Mouse (Mus musculus): ENCODE results near the gene Il6ra. TPM values are rescaled to one million over a fixed set of nuclear protein-coding genes. Genes with fewer than 3 reads are reported as not detected.

Gene Il6ra
- polyA plus RNA-seq, 1 experiment: 0.02 TPM

DNA sequence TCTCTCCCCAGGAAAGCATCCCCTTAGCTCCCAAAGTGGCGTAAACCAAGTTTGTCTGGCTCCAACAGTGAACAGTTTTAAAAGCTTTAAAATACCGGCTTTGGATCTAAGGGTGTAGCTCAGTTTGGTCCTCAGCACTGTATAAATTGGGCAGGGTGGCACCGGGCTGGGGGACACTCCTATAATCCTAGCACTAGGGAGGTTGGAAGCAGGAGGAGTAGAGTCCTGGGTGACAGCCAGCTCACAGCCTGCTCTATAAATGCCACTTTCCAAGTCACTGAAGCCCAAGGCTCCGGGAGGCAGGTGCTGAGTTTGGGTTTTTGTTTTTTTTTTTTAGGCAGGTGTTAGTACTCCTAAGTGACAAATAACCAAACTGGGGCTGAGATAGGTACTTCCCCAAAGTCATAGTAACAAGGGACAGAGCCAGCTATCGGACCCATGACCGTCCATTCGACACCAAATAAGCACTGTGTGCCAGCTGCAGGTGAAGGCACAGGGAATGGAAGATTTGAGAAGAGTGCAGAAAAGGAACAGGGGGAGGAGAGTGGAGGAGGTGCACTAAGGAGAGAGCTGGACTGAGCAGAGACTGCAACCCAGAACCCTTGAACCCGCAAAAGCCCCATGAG lies 30.3 kb downstream of the Il6ra start:
- Histone ChIP-seq H3K4me3 (replicated peaks) (no peak overlapping the region), H3K9me3 (ENCODE audit: control insufficient read depth, low read length) (no peaks in the 10 kb centered on the region), H3K4me1 (ENCODE audit: control insufficient read depth) (peaks cover 78% of the 10 kb centered on the region), H3K36me3 (ENCODE audit: control insufficient read depth) (peaks cover 32% of the 10 kb centered on the region), H3K27me3 (ENCODE audit: control insufficient read depth) (no peaks in the 10 kb centered on the region)
- TF ChIP-seq GATA1 (IDR thresholded peaks at IDR 0.05; ENCODE audit: low read length) (no peak), TAL1 (IDR thresholded peaks at IDR 0.05; ENCODE audit: low read length) (no peak)

- Histone ChIP-seq H3K27me3 (ENCODE audit: control insufficient read depth) (no peaks in the 10 kb centered on the region), H3K36me3 (ENCODE audit: control insufficient read depth) (peaks cover 35% of the 10 kb centered on the region), H3K9me3 (ENCODE audit: control insufficient read depth, low read length) (no peaks in the 10 kb centered on the region), H3K4me3 (replicated peaks) (no peak overlapping the region), H3K4me1 (ENCODE audit: control insufficient read depth) (peaks cover 78% of the 10 kb centered on the region)
- TF ChIP-seq TAL1 (IDR thresholded peaks at IDR 0.05; ENCODE audit: low read length) (no peak), GATA1 (IDR thresholded peaks at IDR 0.05; ENCODE audit: low read length) (no peak)
Measured at GRCm38 (mm10) chr3:89880036-89880851, 32.8 kb downstream of the Il6ra start.

GRCm38 (mm10) chr3:89879326-89879725 lies 33.7 kb downstream of the Il6ra start:
- Histone ChIP-seq H3K36me3 (ENCODE audit: control insufficient read depth) (peaks cover 40% of the 10 kb centered on the region), H3K27me3 (ENCODE audit: control insufficient read depth) (no peaks in the 10 kb centered on the region), H3K9me3 (ENCODE audit: control insufficient read depth, low read length) (no peaks in the 10 kb centered on the region), H3K4me1 (ENCODE audit: control insufficient read depth) (peaks cover 83% of the 10 kb centered on the region), H3K4me3 (replicated peaks) (no peak overlapping the region)
- TF ChIP-seq GATA1 (IDR thresholded peaks at IDR 0.05; ENCODE audit: low read length): no peak
- TF ChIP-seq TAL1 (IDR thresholded peaks at IDR 0.05; ENCODE audit: low read length): no peak

DNA sequence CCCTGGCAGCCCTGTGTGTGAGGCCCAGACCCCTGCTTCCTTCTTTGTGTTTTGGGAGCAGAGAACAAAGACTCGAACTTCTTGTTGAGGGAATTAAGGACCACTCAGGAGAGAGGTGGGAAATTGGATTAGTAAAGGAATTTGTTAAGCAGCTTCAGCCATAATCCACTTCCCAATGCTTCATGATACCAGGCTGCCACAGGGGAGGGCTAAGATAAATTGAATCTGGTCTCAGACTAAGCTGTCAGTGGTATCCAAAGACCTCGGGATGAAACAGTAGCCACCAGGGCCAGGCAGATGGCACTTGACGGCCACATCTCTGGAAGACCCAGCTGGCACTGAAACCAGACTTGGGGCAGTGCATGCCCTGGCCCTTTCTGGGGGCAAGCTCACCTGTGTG lies 34.5 kb downstream of the Il6ra start:
- Histone ChIP-seq H3K4me1 (ENCODE audit: control insufficient read depth) (peaks cover 83% of the 10 kb centered on the region), H3K36me3 (ENCODE audit: control insufficient read depth) (peaks cover 40% of the 10 kb centered on the region), H3K4me3 (replicated peaks) (no peak overlapping the region), H3K9me3 (ENCODE audit: control insufficient read depth, low read length) (no peaks in the 10 kb centered on the region), H3K27me3 (ENCODE audit: control insufficient read depth) (no peaks in the 10 kb centered on the region)
- TF ChIP-seq GATA1 (IDR thresholded peaks at IDR 0.05; ENCODE audit: low read length): no peak
- no peak for TF ChIP-seq TAL1 (IDR thresholded peaks at IDR 0.05; ENCODE audit: low read length)

- no peak for TF ChIP-seq TAL1 (IDR thresholded peaks at IDR 0.05; ENCODE audit: low read length)
- TF ChIP-seq GATA1 (IDR thresholded peaks at IDR 0.05; ENCODE audit: low read length): no peak
- H3K9me3 ChIP-seq (ENCODE audit: control insufficient read depth, low read length): peaks cover 8% of the 10 kb centered on the region
- H3K4me3 ChIP-seq (replicated peaks): no peak overlapping the region
- peaks cover 82% of the 10 kb centered on the region for H3K4me1 ChIP-seq (ENCODE audit: control insufficient read depth)
- no peaks in the 10 kb centered on the region for H3K27me3 ChIP-seq (ENCODE audit: control insufficient read depth)
- H3K36me3 ChIP-seq (ENCODE audit: control insufficient read depth): peaks cover 51% of the 10 kb centered on the region
Measured at GRCm38 (mm10) chr3:89877129-89877528, 35.9 kb downstream of the Il6ra start.

- H3K4me3 ChIP-seq (replicated peaks): no peak overlapping the region
- H3K9me3 ChIP-seq (ENCODE audit: control insufficient read depth, low read length): peaks cover 8% of the 10 kb centered on the region
- no peaks in the 10 kb centered on the region for H3K27me3 ChIP-seq (ENCODE audit: control insufficient read depth)
- TF ChIP-seq TAL1 (IDR thresholded peaks at IDR 0.05; ENCODE audit: low read length) (no peak), GATA1 (IDR thresholded peaks at IDR 0.05; ENCODE audit: low read length) (no peak)
- H3K4me1 ChIP-seq (ENCODE audit: control insufficient read depth): peaks cover 87% of the 10 kb centered on the region
- H3K36me3 ChIP-seq (ENCODE audit: control insufficient read depth): peaks cover 51% of the 10 kb centered on the region
Measured at GRCm38 (mm10) chr3:89876469-89876868, 36.5 kb downstream of the Il6ra start.

GRCm38 (mm10) chr3:89875781-89876180 lies 37.2 kb downstream of the Il6ra start:
- H3K27me3 ChIP-seq (ENCODE audit: control insufficient read depth): no peaks in the 10 kb centered on the region
- H3K36me3 ChIP-seq (ENCODE audit: control insufficient read depth): peaks cover 48% of the 10 kb centered on the region
- TF ChIP-seq GATA1 (IDR thresholded peaks at IDR 0.05; ENCODE audit: low read length): no peak
- no peak for TF ChIP-seq TAL1 (IDR thresholded peaks at IDR 0.05; ENCODE audit: low read length)
- H3K4me1 ChIP-seq (ENCODE audit: control insufficient read depth): peaks cover 87% of the 10 kb centered on the region
- no peak overlapping the region for H3K4me3 ChIP-seq (replicated peaks)
- peaks cover 8% of the 10 kb centered on the region for H3K9me3 ChIP-seq (ENCODE audit: control insufficient read depth, low read length)

GRCm38 (mm10) chr3:89875021-89875420 lies 38.0 kb downstream of the Il6ra start:
- H3K36me3 ChIP-seq (ENCODE audit: control insufficient read depth): peaks cover 45% of the 10 kb centered on the region
- H3K4me3 ChIP-seq (replicated peaks): no peak overlapping the region
- no peaks in the 10 kb centered on the region for H3K27me3 ChIP-seq (ENCODE audit: control insufficient read depth)
- TF ChIP-seq TAL1 (IDR thresholded peaks at IDR 0.05; ENCODE audit: low read length) (no peak), GATA1 (IDR thresholded peaks at IDR 0.05; ENCODE audit: low read length) (no peak)
- peaks cover 8% of the 10 kb centered on the region for H3K9me3 ChIP-seq (ENCODE audit: control insufficient read depth, low read length)
- peaks cover 87% of the 10 kb centered on the region for H3K4me1 ChIP-seq (ENCODE audit: control insufficient read depth)

DNA sequence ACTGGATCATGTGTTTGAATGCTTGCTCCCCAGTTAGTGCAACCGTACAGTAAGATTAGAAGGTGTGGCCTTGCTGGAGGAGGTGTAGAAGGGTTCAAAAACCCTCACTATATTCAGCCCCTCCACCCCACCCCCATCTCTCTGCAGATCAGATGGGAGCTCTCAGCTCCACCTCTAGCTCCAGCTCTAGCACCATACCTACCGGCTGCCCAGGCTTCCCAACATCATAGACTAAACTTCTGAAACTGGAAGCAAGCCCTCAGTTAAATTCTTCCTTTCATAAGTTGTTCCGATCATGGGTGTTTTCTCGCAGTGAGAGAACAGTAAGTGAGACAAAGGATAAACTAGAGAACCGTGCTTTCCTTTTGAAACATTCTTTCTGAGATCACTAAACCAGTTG lies 38.9 kb downstream of the Il6ra start:
- TF ChIP-seq TAL1 (IDR thresholded peaks at IDR 0.05; ENCODE audit: low read length): no peak
- no peak for TF ChIP-seq GATA1 (IDR thresholded peaks at IDR 0.05; ENCODE audit: low read length)
- Histone ChIP-seq H3K4me3 (replicated peaks) (peak overlapping the region; percentile 46), H3K9me3 (ENCODE audit: control insufficient read depth, low read length) (peaks cover 8% of the 10 kb centered on the region), H3K27me3 (ENCODE audit: control insufficient read depth) (no peaks in the 10 kb centered on the region), H3K36me3 (ENCODE audit: control insufficient read depth) (peaks cover 45% of the 10 kb centered on the region), H3K4me1 (ENCODE audit: control insufficient read depth) (peaks cover 88% of the 10 kb centered on the region)

All from erythroblast, embryonic 14.5 days (primary cell).